Mouse (Mus musculus): ENCODE results near the gene Ddx55.
"Not testable (repeated sequence)": the region's sequence is repeated elsewhere in the genome, so short reads cannot be mapped to it uniquely, and the experiment has no call there.

Gene Ddx55

GRCm38 (mm10) chr5:124538813-124539792, 13.6 kb upstream of the Ddx55 start:
- DNase-seq, result peak in 1 of 2 experiments; percentile 77

GRCm38 (mm10) chr5:124539905-124540304, 12.8 kb upstream of the Ddx55 start:
- no peak for DNase-seq

- peak; percentile 96 to 98 for DNase-seq
Observed at GRCm38 (mm10) chr5:124540383-124540786, 12.3 kb upstream of the Ddx55 start, which contains the start of gene Tmed2. Gene Tmed2, plus strand, starts transcription at chr5:124540695.

DNA sequence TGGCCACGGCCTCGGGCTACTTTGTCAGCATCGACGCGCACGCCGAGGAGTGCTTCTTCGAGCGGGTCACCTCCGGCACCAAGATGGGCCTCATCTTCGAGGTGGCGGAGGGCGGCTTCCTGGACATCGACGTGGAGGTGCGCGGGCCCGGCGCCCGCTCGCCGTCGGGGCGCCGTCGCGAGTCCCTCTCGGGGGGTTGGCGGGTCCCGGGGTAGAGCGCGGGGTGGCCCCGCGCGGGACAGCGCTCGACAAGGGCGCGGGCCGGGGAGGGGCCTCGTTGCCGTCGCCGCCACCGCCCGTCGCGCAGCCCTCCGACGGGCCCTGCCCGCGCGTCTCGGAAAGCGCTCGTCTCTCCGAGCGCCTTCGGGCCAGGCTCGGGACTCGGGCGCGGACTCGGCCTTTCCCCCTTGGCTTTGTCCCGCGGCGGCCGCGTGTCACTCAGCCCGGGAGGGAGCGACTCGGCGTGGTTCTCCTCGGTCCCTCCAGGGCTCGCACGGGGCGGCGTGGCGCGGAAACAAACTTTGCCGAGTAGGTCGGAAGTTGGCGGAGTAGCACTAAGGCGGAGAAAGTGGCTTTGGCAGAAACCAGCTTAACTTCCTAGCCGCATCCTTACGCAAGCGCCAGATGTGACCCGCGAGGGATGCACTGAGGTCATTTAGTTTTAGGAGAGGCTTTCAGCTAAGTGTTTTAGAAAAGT, 11.6 kb upstream of the Ddx55 start:
- peak; percentile 83 to 87 for DNase-seq

DNA sequence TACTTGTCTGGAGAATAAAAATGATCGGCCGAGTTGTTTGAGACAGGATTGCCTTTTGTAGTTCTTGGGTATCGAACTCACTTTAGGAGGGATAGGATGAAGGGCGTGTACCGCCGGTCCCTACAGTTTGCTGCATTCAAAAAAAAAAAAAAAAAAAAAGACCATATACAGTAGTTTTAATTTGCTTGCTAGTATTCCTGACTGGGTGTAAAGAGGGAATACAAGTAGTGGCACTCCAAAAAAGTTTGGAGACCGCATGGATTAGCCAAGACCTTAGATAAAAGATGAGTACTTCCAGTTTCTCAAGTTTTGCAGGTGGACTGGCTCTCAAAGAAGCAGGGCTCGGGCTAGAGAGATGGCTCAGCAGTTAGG, 11.1 kb upstream of the Ddx55 start:
- DNase-seq, result no peak

DNA sequence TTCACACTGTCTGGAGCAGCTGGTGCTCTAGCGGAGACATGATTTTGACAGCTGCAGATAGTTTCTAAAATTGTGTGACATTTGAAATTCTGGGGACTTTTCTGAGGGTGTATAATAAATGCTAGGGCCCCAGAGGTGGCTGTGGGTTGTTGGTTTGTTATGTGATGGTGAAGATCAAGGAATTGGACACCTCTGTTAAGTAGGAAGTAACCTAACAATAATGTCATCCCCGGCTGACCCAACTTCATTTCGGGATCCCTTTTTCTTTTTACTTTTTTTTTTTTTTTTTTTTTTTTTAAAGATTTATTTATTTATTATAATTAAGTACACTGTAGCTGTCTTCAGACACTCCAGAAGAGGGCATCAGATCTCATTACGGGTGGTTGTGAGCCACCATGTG, 1.9 kb upstream of the Ddx55 start:
- not testable (repeated sequence) for DNase-seq

DNA sequence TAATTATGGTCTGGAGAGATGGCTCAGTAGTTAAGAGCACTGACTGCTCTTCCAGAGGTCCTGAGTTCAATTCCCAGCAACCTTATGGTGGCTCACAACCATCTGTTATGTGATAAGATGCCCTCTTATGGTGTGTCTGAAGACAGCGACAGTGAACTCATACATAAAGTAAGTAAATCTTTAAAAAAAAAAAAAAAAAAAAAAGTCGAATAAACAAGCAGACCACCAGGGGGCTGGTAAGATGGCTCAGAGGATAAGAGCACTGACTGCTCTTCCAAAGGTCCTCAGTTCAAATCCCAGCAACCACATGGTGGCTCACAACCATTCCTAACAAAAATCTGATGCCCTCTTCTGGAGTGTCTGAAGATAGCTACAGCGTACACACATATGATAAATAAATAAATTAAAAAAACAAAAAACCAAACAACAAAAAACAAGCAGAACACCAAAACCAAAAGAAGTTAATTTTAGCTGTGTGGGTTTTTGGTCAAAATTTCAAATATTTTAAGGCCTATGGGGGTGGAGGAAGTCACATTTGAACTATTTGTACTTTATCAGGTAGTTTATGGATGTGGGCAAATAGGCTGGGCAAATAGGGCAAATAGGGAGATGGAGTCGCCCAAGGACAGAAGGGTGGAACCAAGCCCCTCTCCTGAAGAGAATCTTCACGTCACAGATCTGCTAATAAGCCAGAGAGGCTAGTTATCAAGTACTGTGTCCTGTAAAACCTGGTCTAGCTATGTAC, 1.1 kb upstream of the Ddx55 start:
- not testable (repeated sequence) for DNase-seq

DNA sequence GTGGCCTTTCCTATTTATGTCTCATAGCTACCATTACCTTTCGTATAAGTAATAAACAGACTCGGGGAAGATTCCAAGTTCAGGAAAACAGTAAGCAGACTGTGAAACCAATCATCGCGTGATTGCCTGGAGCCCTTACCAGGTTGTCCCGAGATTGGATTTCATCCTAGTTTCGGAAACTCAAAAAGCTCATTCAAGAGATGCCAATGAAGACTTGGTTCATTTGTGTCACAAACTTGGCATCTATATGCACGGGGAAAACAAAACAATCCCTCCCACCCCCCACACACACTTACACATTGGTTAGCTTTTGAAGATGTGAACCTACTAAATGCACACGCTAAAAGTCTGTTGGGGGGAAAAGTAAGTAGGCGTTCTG, 581 bp upstream of the Ddx55 start:
- no peak for DNase-seq

DNA sequence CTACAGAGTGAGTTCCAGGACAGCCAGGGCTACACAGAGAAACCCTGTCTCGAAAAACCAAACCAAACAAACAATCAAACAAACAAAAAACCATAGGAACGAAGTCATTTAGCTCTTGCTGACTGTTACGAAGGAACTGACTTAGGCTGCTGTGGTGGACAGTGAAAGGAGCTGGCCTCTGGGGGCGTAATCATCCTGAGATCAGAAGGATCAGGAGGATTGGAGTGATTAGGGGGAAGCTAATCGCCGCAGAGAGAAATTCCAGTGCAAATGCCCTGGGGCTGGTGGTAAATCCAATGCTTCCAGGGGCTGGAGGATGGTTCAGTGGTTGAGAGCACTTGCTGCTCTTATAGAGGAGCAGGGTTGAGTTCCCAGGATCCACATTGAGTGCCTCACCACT, 943 bp downstream of the Ddx55 start:
- DNase-seq, result no peak

GRCm38 (mm10) chr5:124555145-124555544, 2.5 kb downstream of the Ddx55 start:
- DNase-seq, result no peak

DNA sequence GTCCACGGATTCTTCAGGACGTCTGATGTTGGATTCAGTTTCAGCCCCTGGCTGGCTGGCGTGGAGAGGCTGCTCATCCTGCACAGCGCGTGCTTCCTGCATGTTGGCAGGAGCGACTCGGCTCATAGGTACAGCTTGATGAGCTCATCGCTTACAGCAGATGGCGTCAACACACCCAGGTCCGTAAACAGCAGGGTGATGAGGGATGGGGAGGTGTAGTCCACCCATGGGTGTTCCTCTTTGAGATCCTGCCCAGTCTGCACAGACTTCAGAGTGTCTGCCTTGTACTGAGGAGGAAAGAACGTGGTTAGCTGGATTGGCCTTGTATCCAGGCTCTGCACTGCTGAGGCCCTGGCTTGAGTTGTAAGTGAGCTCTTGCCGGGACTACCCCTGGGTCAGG, 18.4 kb downstream of the Ddx55 start:
- DNase-seq, result no peak

DNA sequence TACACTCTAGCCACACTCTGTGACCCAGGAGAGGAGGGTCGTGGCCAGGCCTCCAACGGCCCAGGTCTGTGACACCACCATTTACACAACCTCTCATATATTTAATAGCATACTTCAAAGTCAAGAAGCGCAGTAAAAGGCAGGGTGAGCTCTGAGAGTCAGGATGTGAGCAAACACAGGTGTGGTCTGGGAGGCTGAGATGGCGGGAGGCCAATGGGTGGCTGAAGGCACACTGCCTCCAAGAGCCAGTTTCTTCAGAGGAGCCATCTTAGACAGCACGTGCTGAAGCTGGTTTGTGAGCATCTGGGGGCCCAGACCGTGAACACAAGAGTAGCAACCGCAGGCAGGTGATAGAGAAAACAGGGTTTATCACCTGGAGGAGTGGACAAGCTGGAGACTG, 22.8 kb downstream of the Ddx55 start:
- no peak for DNase-seq

- peak; percentile 95 for DNase-seq
Observed at GRCm38 (mm10) chr5:124578633-124579317, 26.1 kb downstream of the Ddx55 start, which contains the start of the genes Eif2b1 and Gtf2h3. Gene Eif2b1, minus strand, starts transcription at chr5:124579131. Gene Gtf2h3, plus strand, starts transcription at chr5:124579140.

DNA sequence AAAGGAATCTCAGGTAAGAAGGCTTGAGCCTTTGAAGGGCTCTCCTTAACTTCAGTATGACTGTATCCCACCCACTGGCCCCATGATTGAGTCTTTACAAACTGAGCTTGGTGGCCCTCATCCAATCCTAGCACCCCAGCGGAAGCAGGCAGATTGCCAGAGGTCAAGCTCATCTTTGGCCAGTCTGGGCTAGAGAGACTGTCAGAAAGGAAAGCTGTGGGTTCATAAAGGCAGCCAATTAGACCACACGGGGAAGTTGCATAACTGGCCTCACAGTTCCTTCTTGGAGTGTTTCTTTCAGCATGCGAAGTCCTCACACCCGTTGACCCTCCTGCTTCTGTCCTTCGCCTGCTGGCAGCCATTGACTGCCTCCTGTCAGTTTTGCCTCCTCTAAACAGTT, 29.9 kb downstream of the Ddx55 start:
- peak; percentile 61 to 80 for DNase-seq

DNA sequence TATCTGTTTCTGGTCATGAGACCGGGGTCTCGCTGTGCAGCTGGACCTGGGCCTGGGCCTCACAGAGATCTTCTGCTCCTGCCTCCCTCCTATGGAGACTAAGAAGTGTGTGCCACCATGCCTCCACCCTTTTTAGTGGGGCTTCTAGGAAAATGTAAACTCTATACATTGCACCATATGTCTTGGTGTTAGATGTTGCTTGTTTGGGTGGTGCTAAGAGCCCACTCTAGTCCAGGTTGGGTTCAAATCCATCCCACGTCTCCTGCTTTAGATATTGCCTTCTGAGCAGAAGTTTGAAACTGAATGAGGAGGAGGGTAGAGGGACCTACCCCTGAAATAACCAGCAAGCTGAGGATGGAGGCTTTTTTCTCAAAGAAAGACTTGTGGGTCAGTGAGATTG, 40.1 kb downstream of the Ddx55 start:
- DNase-seq, result no peak

DNA sequence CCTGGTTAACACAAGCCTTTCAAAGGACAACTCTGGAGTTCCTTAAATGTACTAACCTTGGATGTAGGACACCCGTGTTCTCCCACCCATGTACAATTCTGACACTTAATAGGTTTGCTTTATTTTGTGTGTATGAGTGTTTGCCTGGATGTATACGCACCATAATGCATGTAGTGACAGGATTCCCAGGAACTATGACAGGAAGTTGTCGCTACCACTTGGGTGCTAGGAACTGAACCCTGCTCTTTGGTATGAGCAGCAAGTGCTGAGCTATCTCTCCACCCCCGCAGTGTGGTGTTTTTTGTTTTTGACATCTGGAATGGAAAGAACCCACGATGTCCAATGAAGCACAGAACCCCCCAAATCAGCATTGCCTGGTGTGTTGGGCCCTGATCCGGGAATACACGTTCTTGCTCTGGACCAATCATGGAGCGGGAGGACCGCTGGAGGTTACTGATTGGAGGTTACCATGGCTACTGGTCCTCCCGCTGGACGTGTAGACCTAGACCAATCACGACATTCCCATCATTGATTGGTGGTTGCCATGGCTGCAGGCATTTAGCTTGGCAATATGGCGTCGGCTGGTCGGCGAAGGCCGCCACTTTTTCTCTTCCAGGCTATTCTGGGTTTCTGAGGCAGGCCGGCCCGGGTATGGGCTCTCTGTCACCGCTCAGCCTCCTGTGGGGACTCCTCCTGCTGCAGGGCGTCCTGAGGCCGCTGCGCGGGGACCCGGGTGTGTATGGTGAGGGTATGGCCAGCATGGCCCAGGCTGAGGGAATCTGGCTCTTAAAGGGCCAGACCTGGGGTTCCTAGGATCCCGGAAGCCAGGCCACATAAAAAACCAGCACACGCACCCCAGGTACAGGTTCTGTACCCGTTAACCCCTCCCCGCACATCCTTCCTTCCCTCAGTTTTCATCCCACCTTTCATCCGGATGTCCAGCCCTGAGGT, 45.8 kb downstream of the Ddx55 start:
- peak; percentile 91 to 94 for DNase-seq

- DNase-seq, result not testable (repeated sequence)
Observed at GRCm38 (mm10) chr5:124599726-124600125, 47.1 kb downstream of the Ddx55 start.

DNA sequence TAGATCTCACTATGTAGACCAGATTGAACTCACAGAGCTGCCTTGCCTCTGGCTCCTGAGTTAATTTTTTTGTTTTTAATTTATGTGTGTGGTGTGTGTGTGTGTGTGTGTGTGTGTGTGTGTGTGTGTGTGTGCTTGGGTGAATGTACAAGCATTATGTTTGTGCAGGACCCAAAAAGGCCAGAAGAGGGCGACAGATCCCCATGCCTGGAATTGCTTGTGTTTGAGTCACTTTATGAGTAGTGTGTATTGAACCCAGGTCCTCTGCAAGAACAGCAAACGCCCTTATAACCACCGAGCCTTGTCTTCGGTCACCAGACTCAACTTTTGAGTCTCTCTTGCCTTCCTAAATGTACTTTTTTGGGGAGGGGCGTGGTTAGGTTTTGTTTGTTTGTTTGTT, 49.7 kb downstream of the Ddx55 start:
- peak in 1 of 2 experiments; percentile 60 for DNase-seq

GRCm38 (mm10) chr5:124604296-124604695, 51.6 kb downstream of the Ddx55 start:
- DNase-seq, result no peak

DNA sequence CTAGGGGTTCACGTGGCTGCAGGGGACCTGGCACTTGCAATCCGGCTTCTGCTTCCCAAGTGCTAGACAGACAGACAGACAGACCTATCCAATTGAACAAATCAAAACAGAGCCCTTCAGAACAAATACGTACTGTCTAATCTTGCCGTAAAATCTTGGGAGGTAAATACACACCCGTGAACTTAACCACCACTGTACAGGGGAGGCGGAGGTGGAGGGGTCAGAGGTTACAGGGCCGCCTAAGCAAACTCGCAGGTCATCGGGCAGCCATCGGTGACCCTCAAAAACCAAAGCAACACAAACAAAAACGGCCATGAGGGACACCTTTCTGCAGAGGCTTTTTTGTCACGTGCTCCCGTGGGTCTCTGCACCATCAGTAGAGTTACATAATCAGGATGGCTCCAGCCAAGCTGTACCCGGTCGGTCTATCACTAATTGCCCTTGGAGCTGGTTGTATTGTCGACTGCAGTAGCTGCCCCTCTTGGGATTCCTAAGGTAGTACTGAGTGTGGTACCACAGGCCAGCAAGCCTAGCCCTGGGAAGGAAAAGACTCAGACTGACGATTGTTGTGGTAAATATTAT, 52.5 kb downstream of the Ddx55 start:
- DNase-seq, result no peak

DNA sequence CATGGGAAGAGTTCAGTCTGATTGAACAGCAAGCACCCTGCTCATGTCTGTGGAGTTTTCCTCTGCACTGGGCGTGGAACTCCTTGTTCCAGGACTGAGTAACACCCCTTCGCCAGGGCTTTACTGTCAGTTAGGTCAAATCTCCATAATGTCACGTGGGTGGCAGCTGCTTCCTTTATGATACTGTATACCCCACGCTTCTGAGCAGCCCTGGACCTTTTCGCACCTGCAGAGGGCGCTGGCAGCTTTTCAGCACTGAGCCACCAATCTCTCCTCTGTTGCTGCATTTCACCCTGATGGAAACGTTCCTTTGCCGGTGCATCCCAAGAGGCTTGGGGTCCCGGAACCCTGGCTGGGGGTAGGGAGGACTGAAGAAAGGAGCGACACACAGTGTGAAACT, 58.3 kb downstream of the Ddx55 start:
- no peak for DNase-seq

Measured in lung, postnatal 4 days (tissue).